Mouse (Mus musculus) heart, adult 2 months (tissue): Measurements from ENCODE around the gene Trim17.

Experiments
- CTCF ChIP-seq: fragments of 200-600 bp; IDR thresholded peaks from 2 replicates; pipeline ENCODE4 v1.8.1; 2022; ENCODE audit warnings: antibody characterized with exemption, mild to moderate bottlenecking, moderate library complexity
- EP300 ChIP-seq: fragments of 200-500 bp; IDR thresholded peaks from 2 replicates; pipeline ENCODE4 v1.6.1; 2011; ENCODE audit warnings: low read depth, low read length, control low read depth; ENCODE audit not compliant: insufficient read depth
- POLR2A ChIP-seq: fragments of 200-500 bp; IDR thresholded peaks from 2 replicates; pipeline ENCODE4 v1.6.1; 2011; ENCODE audit warnings: mild to moderate bottlenecking, low read depth, low read length, control low read depth; ENCODE audit not compliant: insufficient read depth

DNA sequence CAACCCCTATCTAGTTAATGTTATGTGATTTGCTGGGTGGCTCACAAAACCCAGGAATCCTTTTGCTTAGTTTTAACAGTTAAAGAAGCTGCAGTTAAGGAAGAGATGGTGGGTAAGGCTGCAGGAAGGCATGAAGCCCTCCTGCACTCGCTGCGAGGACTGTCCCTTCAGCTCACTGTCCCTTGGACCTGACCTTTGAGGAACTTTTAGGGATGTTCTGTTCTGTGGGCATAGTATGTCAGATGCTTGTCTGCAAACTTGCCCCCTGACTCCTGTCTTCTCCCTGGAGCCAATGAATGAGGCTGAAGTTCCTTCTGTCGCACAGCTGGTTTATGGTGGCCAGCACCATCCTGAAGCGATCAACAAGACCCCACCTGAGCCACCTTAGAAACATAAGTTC lies 34.7 kb downstream of the Trim17 start:
- TF ChIP-seq CTCF (no peak), POLR2A (no peak), EP300 (no peak)
